Mouse (Mus musculus): ENCODE measurements around the gene Atp11a. TPM values are rescaled to one million over a fixed set of nuclear protein-coding genes. Genes with fewer than 3 reads are reported as not detected.

The Atp11a gene
- polyA plus RNA-seq, 1 experiment from 2014 or later: 17.3 TPM

GRCm38 (mm10) chr8:12874194-12874791, 117.5 kb downstream of the Atp11a start:
- no peaks in the 10 kb centered on the region for H3K36me3 ChIP-seq
- no peak for ATAC-seq (ENCODE audit: insufficient number of reproducible peaks, insufficient read depth, low FRiP score, low TSS enrichment, low read depth)
- no peak overlapping the region for H3K27ac ChIP-seq
- peak overlapping the region; percentile 52 for H3K4me3 ChIP-seq
- WGBS: 20% methylated on average over 8 of the region's 8 CpGs
- peaks cover 45% of the 10 kb centered on the region for H3K27me3 ChIP-seq
- H3K9me3 ChIP-seq: no peaks in the 10 kb centered on the region
- H3K4me1 ChIP-seq: peaks cover 11% of the 10 kb centered on the region
- H3K9ac ChIP-seq: peak overlapping the region; percentile 59
- H3K4me2 ChIP-seq: peak overlapping the region; percentile 83

DNA sequence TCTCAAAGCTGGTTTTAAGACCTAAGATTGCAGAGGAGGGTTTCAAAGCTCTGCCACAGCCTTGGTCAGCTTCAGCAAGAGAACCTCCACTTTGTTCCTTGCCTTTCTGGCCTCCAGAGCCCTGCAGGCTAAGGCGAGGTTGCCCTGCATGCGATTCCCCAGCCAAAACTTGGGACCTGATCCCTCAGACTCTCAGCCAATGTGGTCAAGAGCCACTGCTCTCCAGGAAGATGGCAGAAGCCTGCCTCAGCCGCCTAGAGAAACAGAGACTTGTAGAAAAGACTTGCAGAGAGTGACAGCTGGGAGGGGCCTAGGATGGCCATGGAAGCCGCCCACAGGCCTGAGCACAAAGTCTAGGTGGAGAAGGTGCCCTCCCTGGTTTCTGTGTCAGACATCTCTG, 118.2 kb downstream of the Atp11a start:
- no peak overlapping the region for H3K27ac ChIP-seq

GRCm38 (mm10) chr8:12877126-12877525, 120.3 kb downstream of the Atp11a start:
- no peak overlapping the region for H3K27ac ChIP-seq
- no peaks in the 10 kb centered on the region for H3K36me3 ChIP-seq
- WGBS: 71% methylated on average over 6 of the region's 6 CpGs
- no peaks in the 10 kb centered on the region for H3K9me3 ChIP-seq
- H3K9ac ChIP-seq: no peak overlapping the region
- no peak overlapping the region for H3K4me2 ChIP-seq
- H3K4me3 ChIP-seq: no peak overlapping the region
- H3K27me3 ChIP-seq: peaks cover 27% of the 10 kb centered on the region
- no peak for ATAC-seq (ENCODE audit: insufficient number of reproducible peaks, insufficient read depth, low FRiP score, low TSS enrichment, low read depth)
- H3K4me1 ChIP-seq: peaks cover 11% of the 10 kb centered on the region

More for the DNA sequence above, 118.2 kb downstream of the Atp11a start:
- H3K9me3 ChIP-seq: no peaks in the 10 kb centered on the region
- H3K27me3 ChIP-seq: peaks cover 45% of the 10 kb centered on the region
- no peak for ATAC-seq (ENCODE audit: insufficient number of reproducible peaks, insufficient read depth, low FRiP score, low TSS enrichment, low read depth)
- WGBS: 72% methylated on average over 4 of the region's 4 CpGs
- H3K4me3 ChIP-seq: no peak overlapping the region
- peaks cover 11% of the 10 kb centered on the region for H3K4me1 ChIP-seq
- H3K36me3 ChIP-seq: no peaks in the 10 kb centered on the region
- no peak overlapping the region for H3K9ac ChIP-seq
- H3K4me2 ChIP-seq: no peak overlapping the region

DNA sequence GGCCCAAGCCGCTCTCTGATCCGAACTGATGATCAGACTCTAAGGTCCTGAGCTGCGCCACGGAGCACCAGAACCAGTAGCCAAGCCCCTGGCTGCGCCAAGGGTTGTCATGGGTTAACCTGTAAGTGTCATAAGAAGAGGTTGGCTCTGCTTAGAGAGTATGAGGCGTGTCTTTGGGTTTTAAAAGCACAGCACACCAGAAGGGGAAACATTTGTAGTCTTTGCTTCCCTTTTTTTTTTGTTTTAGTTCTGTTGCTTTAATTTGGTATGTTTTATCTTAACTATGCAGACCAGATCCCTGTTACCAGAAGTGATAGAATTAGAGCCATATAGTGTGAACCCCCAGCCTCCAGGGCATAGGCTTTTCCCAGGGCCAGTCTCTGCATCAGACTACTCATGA, 123.3 kb downstream of the Atp11a start:
- WGBS: 89% methylated on average over 6 of the region's 6 CpGs
- Histone ChIP-seq H3K27ac (no peak overlapping the region), H3K4me1 (peaks cover 7% of the 10 kb centered on the region; the same call in 1 of the 2 replicates), H3K4me3 (no peak overlapping the region), H3K27me3 (peaks cover 5% of the 10 kb centered on the region; the same call in 1 of the 2 replicates), H3K36me3 (no peaks in the 10 kb centered on the region), H3K9me3 (no peaks in the 10 kb centered on the region), H3K4me2 (no peak overlapping the region), H3K9ac (no peak overlapping the region)
- no peak for ATAC-seq (ENCODE audit: insufficient number of reproducible peaks, insufficient read depth, low FRiP score, low TSS enrichment, low read depth)

GRCm38 (mm10) chr8:12883051-12884004, 126.5 kb downstream of the Atp11a start:
- 74% methylated on average over 21 of the region's 21 CpGs for WGBS
- H3K4me1 ChIP-seq: peaks cover 7% of the 10 kb centered on the region; the same call in 1 of the 2 replicates
- no peak overlapping the region for H3K4me3 ChIP-seq
- no peak overlapping the region for H3K9ac ChIP-seq
- H3K27me3 ChIP-seq: no peaks in the 10 kb centered on the region
- ATAC-seq (ENCODE audit: insufficient number of reproducible peaks, insufficient read depth, low FRiP score, low TSS enrichment, low read depth): no peak
- H3K4me2 ChIP-seq: 0 out of 2 replicates have a peak overlapping the region, but pooled peaks have one; percentile 11
- no peak overlapping the region for H3K27ac ChIP-seq
- no peaks in the 10 kb centered on the region for H3K9me3 ChIP-seq
- H3K36me3 ChIP-seq: no peaks in the 10 kb centered on the region

DNA sequence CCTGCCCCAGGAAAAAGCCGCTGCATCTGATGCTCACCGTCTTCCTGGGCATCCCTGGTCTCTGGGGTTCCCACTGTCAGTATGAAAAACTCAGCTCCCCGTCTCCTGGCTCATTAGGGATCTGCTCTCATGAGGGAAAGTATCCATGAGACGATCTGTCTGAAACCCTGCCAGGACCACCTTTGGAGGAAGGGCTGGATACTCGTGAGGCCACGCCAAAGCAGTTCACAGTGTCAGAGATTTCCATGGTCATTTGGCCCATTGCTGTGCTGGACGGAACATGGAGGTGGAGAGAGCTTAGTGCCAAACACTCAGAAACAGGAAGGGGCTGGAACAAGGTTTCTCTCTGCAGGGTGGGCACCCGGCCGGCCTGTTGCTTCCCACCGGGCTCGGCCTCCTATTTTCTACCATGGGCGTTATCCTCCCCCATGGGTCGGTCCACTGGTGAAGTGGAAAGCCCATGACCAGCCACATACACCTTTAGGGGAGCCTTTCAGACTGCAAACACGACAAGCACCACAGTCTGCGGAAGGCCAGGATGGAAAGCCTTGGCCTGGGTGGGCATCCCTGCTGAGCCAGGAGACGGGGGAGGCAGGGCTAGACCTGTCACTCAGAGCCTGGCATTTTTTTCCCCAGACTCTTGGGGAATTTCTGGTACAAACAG, 131.1 kb downstream of the Atp11a start:
- H3K9me3 ChIP-seq: no peaks in the 10 kb centered on the region
- WGBS: 81% methylated on average over 16 of the region's 16 CpGs
- no peak for ATAC-seq (ENCODE audit: insufficient number of reproducible peaks, insufficient read depth, low FRiP score, low TSS enrichment, low read depth)

GRCm38 (mm10) chr8:12889046-12889598, 132.3 kb downstream of the Atp11a start:
- Histone ChIP-seq H3K9ac (no peak overlapping the region; the same call in 1 of the 2 replicates), H3K4me3 (no peak overlapping the region), H3K4me1 (peaks cover 9% of the 10 kb centered on the region; the same call in 1 of the 2 replicates), H3K27me3 (no peaks in the 10 kb centered on the region), H3K4me2 (no peak overlapping the region), H3K9me3 (no peaks in the 10 kb centered on the region), H3K27ac (no peak overlapping the region), H3K36me3 (no peaks in the 10 kb centered on the region)
- WGBS: 53% methylated on average over 11 of the region's 11 CpGs
- no peak for ATAC-seq (ENCODE audit: insufficient number of reproducible peaks, insufficient read depth, low FRiP score, low TSS enrichment, low read depth)

More for the DNA sequence above, 131.1 kb downstream of the Atp11a start:
- Histone ChIP-seq H3K4me2 (no peak overlapping the region), H3K9ac (no peak overlapping the region), H3K4me3 (no peak overlapping the region), H3K4me1 (peaks cover 16% of the 10 kb centered on the region), H3K36me3 (no peaks in the 10 kb centered on the region), H3K27ac (no peak overlapping the region), H3K27me3 (no peaks in the 10 kb centered on the region)

DNA sequence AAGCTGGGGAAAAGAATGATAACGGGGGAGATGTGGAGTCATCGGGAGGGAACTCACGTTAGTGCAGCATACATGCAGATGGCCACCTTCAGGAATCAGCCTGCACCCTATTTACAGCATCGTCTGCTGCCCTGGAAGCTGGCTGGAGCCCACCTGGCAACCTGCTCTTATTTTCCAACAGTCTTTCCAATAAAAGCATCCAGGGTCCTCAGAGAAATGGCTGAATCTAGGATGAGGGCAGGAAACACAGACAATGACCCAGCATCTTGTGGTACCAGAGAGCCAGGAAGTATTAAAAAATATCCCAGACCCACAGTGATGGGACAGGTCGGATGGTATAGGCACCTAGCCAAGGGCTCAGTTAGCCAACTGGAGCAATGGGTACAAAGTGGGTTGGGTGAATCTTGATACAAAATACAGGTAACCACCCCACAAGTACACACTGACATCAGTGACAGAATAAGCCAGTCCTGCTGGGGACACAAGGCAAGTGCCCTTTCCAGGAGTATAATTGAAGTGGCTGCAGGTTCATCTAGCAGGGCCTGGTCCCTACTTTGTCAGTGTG, 136.2 kb downstream of the Atp11a start:
- 75% methylated on average over 5 of the region's 5 CpGs for WGBS
- Histone ChIP-seq H3K27me3 (no peaks in the 10 kb centered on the region), H3K36me3 (no peaks in the 10 kb centered on the region), H3K4me2 (no peak overlapping the region), H3K9me3 (no peaks in the 10 kb centered on the region), H3K4me3 (no peak overlapping the region), H3K4me1 (peaks cover 14% of the 10 kb centered on the region; the same call in 1 of the 2 replicates), H3K27ac (no peak overlapping the region), H3K9ac (no peak overlapping the region)
- ATAC-seq (ENCODE audit: insufficient number of reproducible peaks, insufficient read depth, low FRiP score, low TSS enrichment, low read depth): no peak

- Histone ChIP-seq H3K36me3 (no peaks in the 10 kb centered on the region), H3K9me3 (no peaks in the 10 kb centered on the region), H3K9ac (0 out of 2 replicates have a peak overlapping the region, but pooled peaks have one; percentile 11), H3K4me1 (peaks cover 14% of the 10 kb centered on the region; the same call in 1 of the 2 replicates), H3K27me3 (no peaks in the 10 kb centered on the region), H3K4me3 (no peak overlapping the region), H3K4me2 (no peak overlapping the region), H3K27ac (no peak overlapping the region)
- WGBS: 82% methylated on average over 12 of the region's 12 CpGs
- no peak for ATAC-seq (ENCODE audit: insufficient number of reproducible peaks, insufficient read depth, low FRiP score, low TSS enrichment, low read depth)
Observed at GRCm38 (mm10) chr8:12893797-12894578, 137.2 kb downstream of the Atp11a start.

GRCm38 (mm10) chr8:12894783-12895534, 138.1 kb downstream of the Atp11a start:
- H3K9me3 ChIP-seq: no peaks in the 10 kb centered on the region
- H3K4me1 ChIP-seq: peaks cover 7% of the 10 kb centered on the region; the same call in 1 of the 2 replicates
- no peak overlapping the region for H3K4me2 ChIP-seq
- H3K27me3 ChIP-seq: no peaks in the 10 kb centered on the region
- WGBS: 77% methylated on average over 11 of the region's 11 CpGs
- H3K27ac ChIP-seq: no peak overlapping the region
- H3K36me3 ChIP-seq: no peaks in the 10 kb centered on the region
- no peak overlapping the region for H3K4me3 ChIP-seq
- H3K9ac ChIP-seq: no peak overlapping the region
- ATAC-seq (ENCODE audit: insufficient number of reproducible peaks, insufficient read depth, low FRiP score, low TSS enrichment, low read depth): no peak
